Mouse (Mus musculus): ENCODE results near the gene Pick1.
"Not testable (repeated sequence)": the region's sequence is repeated elsewhere in the genome, so short reads cannot be mapped to it uniquely, and the experiment has no call there.

Gene Pick1

DNA sequence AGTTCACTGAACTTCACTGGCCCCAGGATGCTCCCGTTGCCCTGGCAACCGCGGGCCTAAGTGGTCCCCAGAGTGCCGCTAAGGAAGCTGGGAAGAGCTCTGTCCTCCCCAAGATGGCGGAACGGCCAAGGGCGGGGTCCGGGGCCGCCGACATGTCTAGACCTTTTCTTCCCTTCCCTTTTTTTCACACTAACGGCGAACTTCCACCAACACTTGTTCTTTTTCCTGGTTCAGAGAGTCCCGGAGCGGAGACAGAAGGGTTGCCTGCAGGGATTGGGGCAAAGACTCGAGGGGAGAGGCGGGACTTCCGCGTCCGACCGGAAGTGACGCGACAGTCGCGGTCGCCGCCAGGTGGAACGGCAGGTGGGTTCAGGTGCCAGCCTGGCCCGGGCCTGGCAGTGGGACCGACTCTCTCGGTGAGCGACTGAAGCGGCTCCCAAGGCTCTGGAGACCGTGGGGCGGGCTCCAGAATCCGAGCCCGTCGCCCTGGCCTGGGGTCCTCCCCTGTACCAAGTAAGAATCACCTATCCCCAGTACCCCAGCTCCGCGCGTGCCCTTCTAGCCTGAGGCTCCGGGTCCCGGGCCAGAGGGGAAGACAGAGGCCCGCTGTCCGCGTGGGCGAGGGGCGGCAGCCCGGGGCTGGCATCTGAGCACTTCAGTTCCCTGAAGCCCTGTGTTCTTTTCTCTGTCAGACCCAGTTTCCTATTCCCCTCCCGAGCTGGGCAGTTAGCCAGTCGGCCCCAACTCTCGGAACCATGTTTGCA lies at the start of gene Pick1, which contains the start of gene Gm49486:
TSS of gene Pick1 (plus strand) at position 116 of the 764 bp plus-strand sequence.
TSS of gene Gm49486 (plus strand) at position 334 of the 764 bp plus-strand sequence.
- DNase-seq, result peak; percentile 95 to 97

DNA sequence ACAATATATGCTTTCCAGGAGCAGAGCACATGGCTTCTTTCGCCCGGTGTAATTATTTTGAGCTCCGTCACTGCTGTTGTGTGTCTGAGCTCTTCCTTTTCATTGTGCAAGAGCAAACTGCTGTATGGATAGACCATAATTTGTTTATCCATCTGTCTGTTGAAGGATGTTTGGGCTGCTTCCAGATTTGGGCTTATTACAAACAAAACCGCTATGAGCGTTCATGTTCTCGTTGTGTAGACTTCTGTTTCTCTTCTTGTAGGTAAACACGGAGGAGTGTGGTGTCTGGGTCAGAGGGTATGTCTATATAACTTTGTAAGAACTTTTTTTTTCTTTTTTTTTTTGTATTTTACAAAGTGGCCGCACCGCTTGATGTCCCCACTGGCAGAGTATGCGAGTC lies 43.8 kb upstream of the Pick1 start:
- no peak for DNase-seq

DNA sequence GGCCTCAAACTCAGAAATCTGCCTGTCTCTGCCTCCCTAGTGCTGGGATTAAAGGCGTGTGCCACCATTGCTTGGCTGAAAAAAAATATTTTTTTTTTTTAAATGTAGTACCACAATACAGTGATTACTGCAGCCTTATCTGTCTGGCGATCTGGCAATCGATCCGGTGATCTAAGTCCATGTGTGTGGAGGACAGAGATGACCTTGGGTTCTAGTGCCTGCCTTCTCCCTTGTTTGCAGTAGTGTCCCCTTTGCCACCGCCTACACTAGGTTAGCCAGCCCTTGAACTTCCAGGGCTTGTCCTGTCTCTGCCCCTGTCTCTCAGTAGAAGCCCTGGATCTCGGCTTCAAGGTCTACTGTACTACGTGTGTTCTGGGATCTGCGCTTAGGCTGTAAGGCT lies 41.2 kb upstream of the Pick1 start:
- no peak for DNase-seq

DNA sequence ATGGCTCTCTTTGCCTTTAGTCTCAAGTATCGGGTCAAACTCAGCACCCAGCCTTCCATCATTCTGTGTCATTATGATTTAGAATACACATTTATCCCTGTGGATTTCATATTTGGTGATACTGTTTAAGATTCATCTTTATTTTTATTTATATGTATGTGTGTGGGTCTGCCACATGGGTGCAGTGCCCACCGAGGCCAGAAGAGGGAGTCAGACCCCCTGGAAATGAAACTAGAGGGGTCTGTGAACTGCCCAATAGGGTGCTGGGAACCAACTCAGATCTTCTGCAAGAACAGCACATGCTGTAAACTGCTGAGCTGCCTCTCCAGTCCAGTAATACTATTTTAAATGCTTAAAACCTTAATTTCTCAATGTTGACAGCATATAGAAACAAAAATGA lies 37.5 kb upstream of the Pick1 start:
- no peak for DNase-seq

DNA sequence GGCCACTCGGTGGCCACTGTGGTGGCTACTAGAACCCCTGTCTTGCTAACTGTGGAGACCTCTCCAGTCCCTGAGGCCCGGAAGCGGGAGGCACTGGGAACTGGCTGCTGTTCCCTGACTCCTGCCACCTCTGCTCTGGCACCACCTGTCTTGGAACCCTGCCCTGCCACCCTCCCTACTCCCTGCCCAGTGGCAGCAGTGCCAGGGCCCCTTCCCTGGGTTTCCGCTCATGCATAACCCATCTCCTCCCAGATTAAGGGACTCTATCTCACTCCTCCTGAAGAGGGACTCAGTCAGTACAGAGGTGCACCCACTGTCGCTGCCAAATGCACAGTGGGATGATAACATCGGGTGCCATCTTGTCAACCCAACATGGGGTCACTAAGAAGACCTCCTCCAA lies 36.5 kb upstream of the Pick1 start:
- peak; percentile 37 to 47 for DNase-seq

DNA sequence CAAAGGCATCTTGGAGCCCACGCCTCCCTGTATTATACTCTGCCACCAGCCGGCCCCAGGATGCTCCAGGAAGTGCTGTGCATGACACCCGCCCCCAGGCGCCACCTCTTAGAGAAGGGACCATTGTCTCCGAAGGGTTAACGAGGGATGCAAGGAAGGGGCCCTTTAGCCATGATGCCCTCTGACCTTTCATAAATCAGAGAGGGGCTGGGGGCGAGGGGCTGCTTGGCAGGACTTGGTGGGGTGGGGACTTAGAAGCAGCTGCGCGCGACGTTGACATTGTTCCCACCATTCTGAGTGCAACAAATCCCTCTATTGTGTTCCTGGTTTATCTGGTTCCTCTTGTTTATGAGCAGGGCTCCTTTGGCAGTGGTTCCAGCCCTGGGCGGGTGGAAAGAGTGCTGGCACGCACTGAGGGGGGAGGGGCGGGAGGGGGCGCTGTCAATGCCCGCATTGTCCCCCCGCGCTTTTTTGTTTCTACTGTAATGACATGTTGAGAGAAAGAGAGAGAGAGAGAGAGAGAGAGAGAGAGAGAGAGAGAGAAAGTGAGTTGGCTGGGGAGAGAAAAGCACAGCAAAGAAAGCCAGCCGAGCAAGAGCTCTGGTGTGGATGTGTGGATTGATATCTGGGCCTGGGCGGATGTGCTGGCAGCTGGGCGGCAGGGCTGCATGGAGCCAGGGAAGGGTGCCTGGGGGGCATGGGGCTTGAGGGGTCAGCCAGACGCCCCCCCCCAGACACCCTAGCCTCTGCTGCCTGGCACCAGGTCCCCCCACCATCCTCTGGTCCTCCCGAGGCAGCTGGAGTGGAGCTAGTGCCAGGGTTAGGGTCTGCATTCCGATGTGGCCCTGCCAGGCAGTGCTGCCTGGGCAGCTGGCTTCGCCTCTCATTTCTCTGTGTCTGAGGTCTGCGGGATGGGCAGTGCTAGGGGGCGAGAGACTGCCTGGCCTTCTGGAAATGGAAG lies 35.8 kb upstream of the Pick1 start:
- DNase-seq, result peak; percentile 62 to 63

DNA sequence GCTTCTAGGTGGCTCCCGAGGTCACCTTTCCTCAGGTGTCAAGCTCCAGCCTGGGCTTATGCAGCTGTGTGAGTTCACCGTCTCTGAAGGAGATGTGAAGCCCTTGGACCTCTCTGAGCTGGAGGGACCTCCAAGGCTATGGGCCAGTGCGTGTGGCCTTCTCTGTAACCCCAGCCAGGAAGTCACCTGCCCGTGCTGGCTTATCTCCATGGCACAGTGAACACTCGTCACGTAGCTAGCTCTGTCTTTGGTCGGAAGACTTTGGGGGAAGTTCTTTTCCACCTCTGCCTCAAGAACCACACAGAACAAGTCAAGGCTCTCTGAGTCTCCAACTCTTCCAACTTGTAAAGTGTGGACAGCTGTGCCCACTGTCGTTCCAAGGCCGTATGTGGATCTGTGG lies 34.9 kb upstream of the Pick1 start:
- no peak for DNase-seq

DNA sequence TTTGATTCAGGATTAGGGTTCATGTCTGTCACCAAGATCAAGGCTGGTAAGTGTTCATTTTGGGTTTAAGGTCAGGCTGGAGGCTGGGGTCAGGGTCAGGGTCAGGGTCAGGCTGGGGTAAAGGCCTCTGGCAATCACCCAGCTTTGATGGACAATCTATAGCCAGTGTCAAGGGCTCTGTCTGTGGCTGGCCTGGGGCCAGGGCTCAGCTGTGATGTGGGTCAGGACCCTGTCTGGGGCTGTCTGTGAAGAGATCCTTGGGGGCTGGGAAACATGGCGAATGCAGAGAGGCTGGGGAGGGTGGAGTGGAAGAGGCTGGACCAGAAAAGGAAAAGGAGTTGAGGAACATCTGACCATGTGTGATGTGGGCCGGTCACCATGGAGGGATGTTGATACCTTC lies 34.0 kb upstream of the Pick1 start:
- peak in 1 of 2 experiments; percentile 18 for DNase-seq

DNA sequence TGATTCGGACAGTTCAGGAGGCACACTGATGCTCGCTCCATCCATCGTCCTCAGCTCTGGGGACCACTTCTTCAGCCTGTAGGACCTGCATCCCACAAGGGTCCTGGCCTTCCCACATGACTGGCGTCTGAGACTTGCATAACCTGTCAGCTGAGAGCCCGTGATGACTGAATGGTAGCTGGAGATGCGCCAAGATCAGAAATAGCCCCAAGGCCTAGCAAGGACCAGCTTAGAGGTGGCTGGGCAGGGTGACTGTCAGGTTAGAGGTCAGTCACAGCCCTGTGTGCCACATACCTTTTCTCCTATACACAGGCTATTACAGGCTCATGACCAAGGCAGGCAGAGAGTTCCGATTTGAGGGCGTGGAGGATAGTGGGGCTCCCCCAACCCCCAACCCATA lies 33.5 kb upstream of the Pick1 start:
- no peak for DNase-seq

DNA sequence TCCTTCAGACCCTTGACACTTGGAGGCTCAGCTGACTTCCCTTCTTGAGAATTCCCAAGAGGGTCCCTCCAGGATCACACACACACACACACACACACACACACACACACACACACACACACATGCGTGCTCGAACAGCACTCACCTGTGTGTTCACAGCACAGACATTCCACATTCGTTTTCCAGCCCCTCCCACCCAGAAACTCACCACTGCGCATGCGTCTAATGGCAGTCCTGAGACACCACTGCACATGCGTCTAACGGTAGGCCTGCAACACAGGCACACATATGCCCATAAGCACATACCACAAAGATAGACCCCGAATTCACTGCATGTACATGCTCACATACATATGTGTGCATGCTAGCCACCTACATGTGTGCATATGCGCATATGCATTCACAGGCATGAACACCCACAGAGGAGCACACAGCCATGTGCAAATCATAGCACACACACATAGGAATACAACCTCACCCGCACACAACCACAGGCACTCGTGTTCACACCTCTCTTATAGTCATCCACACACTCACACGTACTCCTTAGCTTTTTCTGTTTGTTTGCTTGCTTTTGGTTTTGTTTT lies 29.5 kb upstream of the Pick1 start:
- no peak for DNase-seq

DNA sequence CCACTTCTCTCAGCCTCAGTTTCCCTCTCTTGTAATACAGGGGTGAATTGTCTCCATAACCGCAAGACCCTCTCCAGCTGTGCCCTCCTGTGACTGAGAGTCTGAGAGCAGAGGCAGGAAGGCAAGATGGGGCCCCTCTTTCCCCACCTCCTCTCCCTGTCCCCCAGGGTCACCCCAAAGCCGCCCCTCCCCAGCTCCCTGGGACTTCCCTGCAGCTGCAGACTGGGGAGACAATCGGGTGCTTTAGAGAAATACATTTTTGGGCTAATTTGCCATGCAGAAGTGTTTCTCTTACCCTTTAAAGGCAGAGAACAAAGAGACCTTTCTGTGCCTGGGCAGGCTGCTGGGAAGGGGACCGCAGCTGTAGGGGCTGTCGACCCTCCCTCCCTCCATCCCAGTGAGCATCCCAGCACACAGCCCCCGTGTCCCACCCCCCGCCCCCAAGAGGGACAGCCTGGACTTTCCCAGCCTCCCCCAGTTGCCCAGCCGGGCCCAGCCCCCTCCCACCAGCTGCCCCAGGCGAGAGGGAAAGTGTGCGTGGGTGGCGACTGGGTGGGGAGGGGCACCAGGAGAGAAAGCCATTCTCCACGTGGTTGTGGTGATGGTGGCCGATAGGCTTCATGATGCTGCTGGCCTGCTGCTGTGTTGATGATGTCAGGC lies 27.4 kb upstream of the Pick1 start:
- DNase-seq, result peak in 1 of 2 experiments; percentile 53

DNA sequence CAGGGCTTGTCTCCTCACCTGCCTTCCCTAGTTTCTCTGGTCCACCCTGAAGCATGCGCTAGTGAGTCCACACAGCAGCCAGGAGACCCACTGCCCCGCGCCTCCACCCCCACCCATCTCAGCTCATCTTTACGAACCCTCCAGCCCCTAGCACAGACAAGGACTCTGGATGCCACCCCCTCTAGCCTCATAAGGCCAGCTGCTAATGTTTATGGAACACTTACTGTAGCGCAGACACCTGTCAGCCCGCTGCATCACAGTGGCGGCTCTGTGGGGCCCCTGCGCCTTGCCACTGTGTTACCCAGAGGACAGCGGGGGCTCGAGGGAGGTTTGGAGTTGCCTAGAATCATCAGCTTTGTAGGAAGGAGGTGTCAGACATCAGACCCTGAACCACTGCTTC lies 26.4 kb upstream of the Pick1 start:
- DNase-seq, result no peak

DNA sequence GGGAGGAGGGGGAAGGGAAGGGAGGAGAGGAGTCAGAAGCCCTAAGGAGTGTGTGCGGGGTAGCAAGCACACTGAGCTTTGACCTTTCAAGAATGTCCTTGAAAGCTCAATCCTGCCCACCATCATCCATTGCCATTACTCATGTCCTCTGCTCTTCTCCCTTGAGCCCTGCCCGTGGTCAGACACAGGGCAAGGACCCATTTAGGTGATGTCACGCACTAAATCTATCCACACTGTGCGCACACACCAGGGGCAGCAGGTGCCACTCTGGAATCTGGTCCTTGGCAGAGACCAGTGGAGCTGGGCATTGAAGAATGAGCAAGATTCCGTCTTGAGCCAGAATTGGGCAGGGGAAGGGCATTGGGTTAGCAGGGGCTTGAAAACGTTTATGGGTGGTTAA lies 20.8 kb upstream of the Pick1 start:
- no peak for DNase-seq

DNA sequence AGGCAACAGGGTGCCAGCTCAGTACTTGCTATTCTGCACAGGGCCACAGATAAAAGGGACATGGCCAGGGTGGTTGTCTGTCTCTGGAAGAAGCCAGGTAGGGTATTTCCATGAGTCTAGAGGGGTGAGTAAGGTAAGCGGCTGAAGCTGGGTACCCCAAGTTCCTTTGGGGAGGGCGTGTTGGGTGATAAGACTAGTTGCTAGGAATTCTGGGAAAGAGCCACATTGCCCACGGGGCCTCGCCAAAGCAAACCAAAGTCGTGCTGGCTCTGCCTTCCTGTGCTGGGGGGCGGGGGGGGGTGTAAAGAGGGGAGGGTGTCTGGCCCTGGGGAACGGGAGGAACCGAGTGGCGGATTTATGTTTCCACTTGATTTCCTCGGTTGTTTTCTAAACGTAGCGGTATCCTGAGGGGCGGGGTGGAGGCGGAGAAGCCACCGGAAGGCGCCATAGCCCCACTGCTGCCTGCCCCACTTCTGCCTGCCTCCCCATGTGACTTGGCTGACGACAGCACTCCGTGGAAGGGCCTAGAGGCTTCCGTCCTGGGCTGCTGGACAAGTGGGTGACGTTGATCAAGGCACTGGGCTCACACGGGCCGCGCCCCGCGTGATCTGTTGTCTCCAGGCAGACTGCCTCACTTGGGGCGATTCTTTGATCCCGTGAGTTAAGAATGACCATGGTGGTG lies 20.1 kb upstream of the Pick1 start:
- no peak for DNase-seq

DNA sequence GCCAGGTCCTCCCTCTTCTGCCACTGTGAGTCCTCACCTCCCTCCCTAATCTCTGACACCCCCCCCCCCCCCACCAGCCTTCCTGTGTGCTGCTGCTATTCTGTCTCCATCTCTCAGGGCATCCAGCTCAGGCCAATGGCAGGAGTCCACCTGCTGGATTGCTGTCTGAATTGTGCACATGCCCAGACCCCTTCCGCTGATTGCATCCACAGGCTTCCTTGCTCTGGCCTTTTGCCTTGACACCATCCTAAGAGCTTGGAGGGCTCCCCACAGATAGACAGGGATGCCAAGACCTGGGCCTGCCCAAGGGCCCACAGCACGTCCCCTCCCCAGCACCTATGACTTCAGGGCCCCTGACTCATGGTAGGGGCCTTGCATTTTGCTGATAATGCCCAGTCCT lies 18.6 kb upstream of the Pick1 start:
- DNase-seq, result peak in 1 of 2 experiments; percentile 32

DNA sequence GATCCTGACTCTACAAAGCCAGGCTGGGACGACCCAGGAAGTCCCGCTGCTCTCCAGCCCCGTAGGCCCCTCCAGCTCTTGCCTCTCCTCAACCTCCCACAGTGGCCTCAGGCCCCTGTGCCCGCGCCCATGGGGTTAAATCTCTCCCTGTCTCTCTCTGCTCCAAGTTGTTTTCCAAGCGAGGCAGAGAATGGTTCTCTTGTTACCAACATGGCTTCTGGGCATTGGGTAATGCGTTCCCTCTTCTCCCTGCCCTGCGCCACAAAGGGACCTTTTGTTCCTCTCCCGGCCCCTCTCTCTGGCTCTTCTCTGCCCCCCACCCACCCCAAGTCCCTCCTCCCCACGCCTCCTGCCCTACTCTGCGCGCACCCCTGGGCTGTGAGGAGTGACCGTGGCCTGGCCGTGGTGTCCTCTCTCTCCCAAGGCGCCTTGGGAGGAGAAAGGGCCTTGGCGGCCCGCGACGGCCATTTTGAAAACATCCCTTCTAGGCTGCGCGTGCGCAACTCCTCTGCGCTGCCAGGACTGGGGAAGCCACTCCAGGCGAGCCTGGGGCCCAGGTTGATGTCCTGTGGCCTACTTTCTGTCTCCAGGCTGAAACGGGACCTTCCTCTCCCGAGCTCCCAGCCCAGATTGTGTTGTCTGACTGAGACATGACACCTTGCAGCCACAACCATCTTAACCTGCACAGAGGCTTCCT lies 16.1 kb upstream of the Pick1 start:
- DNase-seq, result no peak

DNA sequence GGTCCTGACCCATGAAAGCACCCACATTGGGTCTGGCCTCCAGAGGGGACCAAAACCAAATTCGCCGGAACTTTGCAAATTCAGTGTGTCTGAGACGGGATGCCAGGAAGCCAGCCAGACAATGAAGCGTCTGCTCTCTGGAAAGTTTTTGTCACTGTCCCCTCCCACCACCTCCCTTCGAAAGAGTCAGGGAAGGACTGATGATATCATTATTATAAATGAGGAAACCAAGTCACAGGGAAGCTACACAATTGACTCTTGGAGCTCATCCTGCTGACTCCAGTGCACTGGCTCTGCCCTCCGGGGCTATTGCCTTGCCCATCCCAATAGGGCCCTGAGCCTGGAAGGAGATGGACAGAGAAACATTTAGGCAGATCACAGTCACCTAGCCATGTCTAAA lies 15.4 kb upstream of the Pick1 start:
- no peak for DNase-seq

DNA sequence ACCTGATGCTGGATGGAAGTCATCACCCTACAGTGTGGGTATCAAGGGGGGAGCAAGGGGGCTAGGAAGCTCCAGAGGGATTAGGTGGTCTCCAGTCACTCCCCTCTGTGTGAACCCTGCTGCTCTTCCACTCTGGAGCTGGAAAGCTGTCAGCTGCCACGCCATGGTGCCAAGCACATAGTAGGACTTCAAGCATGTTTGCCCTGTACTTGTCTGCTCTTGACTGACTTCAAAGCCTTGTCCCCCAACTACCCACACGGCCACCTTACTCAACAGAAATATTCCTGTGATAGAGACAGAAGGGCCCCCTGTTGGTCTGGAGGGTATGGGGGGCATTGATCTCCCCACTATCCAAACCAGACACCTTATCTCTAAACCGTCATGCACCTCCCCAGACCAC lies 12.8 kb upstream of the Pick1 start:
- DNase-seq, result no peak

DNA sequence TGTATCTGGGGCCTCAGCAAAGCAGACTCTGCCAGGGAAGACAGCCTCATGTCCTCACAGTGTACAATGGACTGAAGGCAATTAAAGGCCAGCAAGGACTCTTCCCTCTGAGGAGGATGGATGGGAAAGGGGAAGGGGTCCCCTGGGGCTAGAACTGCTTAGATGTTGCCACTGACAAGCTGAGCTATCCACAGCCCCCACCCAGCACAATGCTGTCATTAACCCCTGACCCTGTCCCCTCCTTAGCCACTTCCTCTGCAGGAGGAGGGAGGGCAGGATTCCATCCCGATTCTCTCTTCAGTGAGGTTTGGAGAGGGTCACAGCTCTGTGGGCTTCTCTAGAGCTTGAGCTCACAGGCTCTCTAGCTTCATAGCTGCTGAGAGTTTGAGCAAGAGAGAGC lies 9.4 kb upstream of the Pick1 start:
- no peak for DNase-seq

DNA sequence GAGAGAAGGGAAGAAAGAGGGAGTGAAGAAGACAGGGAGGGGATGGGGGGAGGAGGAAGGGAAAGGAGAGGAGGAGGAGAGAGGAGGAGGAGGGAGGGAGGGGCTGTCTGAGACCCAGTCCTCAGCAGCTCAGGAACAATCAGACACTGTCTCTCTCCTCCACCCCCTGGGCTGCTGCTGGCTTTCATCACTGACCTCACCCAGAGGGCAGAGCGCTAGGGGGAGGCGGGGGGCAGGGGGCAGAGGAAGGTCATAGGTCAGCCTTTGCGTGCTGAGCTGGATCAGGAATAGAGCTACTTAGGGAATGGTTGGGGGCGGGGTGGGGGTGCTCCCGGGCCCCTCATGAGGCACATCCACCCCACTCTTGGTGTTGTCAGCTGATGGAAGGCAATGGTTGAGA lies 5.3 kb upstream of the Pick1 start:
- DNase-seq, result peak in 1 of 2 experiments; percentile 34

DNA sequence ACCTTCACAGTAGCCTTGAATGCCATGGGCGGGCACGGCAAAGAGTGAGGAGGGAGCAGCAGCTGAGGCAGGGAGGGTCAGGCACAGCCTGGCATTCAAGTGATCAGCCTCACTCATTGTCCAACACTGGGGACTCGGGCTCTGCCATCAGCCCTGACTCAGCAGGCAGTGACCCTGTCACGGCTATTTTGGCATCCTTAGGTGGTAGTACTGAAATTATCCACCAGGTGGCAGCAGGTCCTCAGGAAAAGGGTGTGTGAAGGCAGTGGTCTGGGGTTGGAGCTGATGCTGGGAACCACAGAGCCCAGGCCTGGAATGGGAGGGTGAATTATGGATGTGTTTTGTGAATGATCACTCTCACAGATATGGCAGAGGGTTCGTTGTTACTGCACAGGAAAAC lies 4.3 kb upstream of the Pick1 start:
- peak; percentile 94 to 97 for DNase-seq

DNA sequence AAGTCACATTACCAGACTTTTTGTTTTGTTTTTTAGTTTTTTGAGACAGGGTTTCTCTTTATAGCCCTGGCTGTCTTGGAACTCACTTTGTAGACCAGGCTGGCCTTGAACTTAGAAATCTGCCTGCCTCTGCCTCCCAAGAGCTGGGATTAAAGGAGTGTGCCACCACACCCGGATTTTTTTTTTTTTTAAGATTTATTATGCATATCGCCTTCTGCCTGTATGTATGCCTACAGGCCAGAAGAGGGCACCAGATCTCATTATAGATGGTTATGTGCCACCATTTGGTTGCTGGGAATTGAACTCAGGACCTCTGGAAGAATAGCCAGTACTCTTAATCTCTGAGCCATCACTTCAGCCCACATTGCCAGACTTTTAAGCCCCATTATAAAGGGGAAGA lies 3.2 kb upstream of the Pick1 start:
- not testable (repeated sequence) for DNase-seq
